Mouse (Mus musculus): ENCODE measurements around the gene Erfe. TPM values are rescaled to one million over a fixed set of nuclear protein-coding genes. Genes with fewer than 3 reads are reported as not detected.

Gene Erfe
- polyA plus RNA-seq, 2 experiments, result 1.5 to 2.1 TPM

DNA sequence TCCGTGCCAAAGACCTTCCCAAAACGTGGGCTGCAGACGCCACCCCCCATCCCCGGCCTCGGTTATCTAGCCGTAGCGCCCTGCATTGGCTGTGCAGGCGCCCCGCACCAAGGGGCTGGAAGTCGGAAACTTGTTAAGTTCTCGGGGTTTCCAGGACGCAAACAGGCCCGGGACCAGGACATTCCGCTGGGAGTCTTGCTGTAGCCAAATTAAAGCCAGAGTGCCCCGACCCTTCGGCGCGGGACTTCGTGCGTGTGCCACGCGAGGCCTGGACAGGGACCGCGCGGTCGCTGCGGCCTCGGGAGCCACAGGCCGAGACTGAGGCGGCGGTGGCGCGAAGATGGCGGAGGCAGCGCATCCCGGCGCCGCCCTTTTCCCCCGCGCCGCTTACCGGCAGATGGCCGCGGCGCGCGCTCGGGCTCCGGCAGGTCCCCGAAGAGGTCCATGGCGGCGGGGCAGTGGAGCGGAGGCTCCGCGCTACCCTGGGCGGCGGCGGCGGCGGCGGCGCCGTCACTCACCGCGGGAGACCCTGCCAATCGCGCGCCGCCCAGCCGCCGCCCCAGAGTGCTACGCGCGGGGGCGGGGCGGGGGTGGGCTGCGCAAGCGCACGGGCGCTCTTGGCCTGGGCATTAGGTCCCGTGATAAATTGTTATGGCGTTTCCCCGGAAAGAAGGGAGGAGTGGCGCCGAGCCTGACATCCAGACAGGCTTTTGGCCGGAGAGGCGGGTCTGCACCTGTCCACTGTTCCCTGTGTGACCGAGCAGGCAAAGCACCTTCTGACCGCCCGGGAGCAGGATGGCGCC, 32.2 kb downstream of the Erfe start, which contains the start of gene Ilkap:
Gene Ilkap (minus strand): TSS at position 556 of the 803 bp plus-strand sequence.
- Histone ChIP-seq H3K9me3 (ENCODE audit: control insufficient read depth, low read length) (no peaks in the 10 kb centered on the region), H3K36me3 (ENCODE audit: control insufficient read depth, insufficient read depth, low read length) (peaks cover 5% of the 10 kb centered on the region), H3K4me1 (ENCODE audit: control insufficient read depth, insufficient read depth, low read length) (peaks cover 13% of the 10 kb centered on the region), H3K4me3 (replicated peaks; ENCODE audit: low read length) (peak within 1 kb of the TSS; percentile 97), H3K27me3 (ENCODE audit: control insufficient read depth, insufficient read depth, low read length) (no peaks in the 10 kb centered on the region), H3K27ac (replicated peaks; ENCODE audit: low read depth, low read length) (peak within 1 kb of the TSS; percentile 83), H3K4me2 (replicated peaks; ENCODE audit: low read depth, low read length, severe bottlenecking) (peak within 1 kb of the TSS; percentile 60), H3K9ac (ENCODE audit: low read depth, low read length, severe bottlenecking) (peak within 1 kb of the TSS; percentile 94)
- DNase-seq (ENCODE audit: low spot score) (peak; percentile 87), ATAC-seq (ENCODE audit: low FRiP score, low read depth) (peak; percentile 96)
- 0 out of 2 replicates have a peak, but pooled peaks have one; percentile 36 for TF ChIP-seq POLR2A (IDR thresholded peaks at IDR 0.05; ENCODE audit: borderline replicate concordance, extremely low read depth, insufficient read depth, insufficient read length)
- 2% methylated on average over 64 of the region's 91 CpGs for WGBS

DNA sequence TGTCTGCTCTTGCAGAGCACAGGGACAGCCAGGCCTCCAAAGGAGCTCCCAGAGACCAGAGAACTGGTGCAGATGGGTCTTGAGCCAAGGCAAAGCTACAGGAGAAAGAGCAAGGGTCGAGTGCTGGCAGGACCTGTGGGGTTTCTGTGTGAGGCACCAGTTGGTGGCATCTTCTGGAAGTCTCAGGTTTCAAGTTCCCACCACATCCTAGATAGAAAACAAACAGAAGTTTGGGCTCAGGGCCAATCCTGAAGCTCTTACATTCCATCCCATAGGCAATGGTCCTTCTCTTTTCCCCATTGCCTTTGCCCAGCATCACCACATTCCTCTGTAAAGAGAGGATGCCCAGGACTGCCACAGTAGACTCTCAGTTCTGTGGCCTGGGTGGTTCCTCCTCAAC, 38.7 kb downstream of the Erfe start:
- H3K27ac ChIP-seq (replicated peaks; ENCODE audit: low read depth, low read length), result no peak overlapping the region
- no peak for TF ChIP-seq POLR2A (IDR thresholded peaks at IDR 0.05; ENCODE audit: borderline replicate concordance, extremely low read depth, insufficient read depth, insufficient read length)
- no peaks in the 10 kb centered on the region for H3K9me3 ChIP-seq (ENCODE audit: control insufficient read depth, low read length)
- DNase-seq (ENCODE audit: low spot score) (peak; percentile 18), ATAC-seq (ENCODE audit: low FRiP score, low read depth) (no peak)
- H3K27me3 ChIP-seq (ENCODE audit: control insufficient read depth, insufficient read depth, low read length), result no peaks in the 10 kb centered on the region; the same call in 1 of the 2 replicates
- no peaks in the 10 kb centered on the region for H3K36me3 ChIP-seq (ENCODE audit: control insufficient read depth, insufficient read depth, low read length)
- H3K4me3 ChIP-seq (replicated peaks; ENCODE audit: low read length), result no peak overlapping the region
- no peak overlapping the region for H3K9ac ChIP-seq (ENCODE audit: low read depth, low read length, severe bottlenecking)
- no peaks in the 10 kb centered on the region for H3K4me1 ChIP-seq (ENCODE audit: control insufficient read depth, insufficient read depth, low read length)
- H3K4me2 ChIP-seq (replicated peaks; ENCODE audit: low read depth, low read length, severe bottlenecking), result no peak overlapping the region
- 0% methylated on average over 1 of the region's 1 CpGs for WGBS

- H3K27ac ChIP-seq (replicated peaks; ENCODE audit: low read depth, low read length), result no peak overlapping the region
- 46% methylated on average over 23 of the region's 23 CpGs for WGBS
- no peaks in the 10 kb centered on the region; the same call in 1 of the 2 replicates for H3K27me3 ChIP-seq (ENCODE audit: control insufficient read depth, insufficient read depth, low read length)
- no peak overlapping the region for H3K9ac ChIP-seq (ENCODE audit: low read depth, low read length, severe bottlenecking)
- no peaks in the 10 kb centered on the region for H3K4me1 ChIP-seq (ENCODE audit: control insufficient read depth, insufficient read depth, low read length)
- DNase-seq (ENCODE audit: low spot score), result no peak
- no peak overlapping the region for H3K4me3 ChIP-seq (replicated peaks; ENCODE audit: low read length)
- no peak for TF ChIP-seq POLR2A (IDR thresholded peaks at IDR 0.05; ENCODE audit: borderline replicate concordance, extremely low read depth, insufficient read depth, insufficient read length)
- no peaks in the 10 kb centered on the region for H3K9me3 ChIP-seq (ENCODE audit: control insufficient read depth, low read length)
- no peak overlapping the region for H3K4me2 ChIP-seq (replicated peaks; ENCODE audit: low read depth, low read length, severe bottlenecking)
- H3K36me3 ChIP-seq (ENCODE audit: control insufficient read depth, insufficient read depth, low read length), result no peaks in the 10 kb centered on the region
- no peak for ATAC-seq (ENCODE audit: low FRiP score, low read depth)
These were observed 39.4 kb downstream of the Erfe start for GRCm38 (mm10) chr1:91405406-91406169.

GRCm38 (mm10) chr1:91407819-91408218, 41.6 kb downstream of the Erfe start:
- Histone ChIP-seq H3K4me2 (replicated peaks; ENCODE audit: low read depth, low read length, severe bottlenecking) (no peak overlapping the region), H3K27ac (replicated peaks; ENCODE audit: low read depth, low read length) (no peak overlapping the region), H3K9ac (ENCODE audit: low read depth, low read length, severe bottlenecking) (no peak overlapping the region), H3K9me3 (ENCODE audit: control insufficient read depth, low read length) (no peaks in the 10 kb centered on the region), H3K27me3 (ENCODE audit: control insufficient read depth, insufficient read depth, low read length) (no peaks in the 10 kb centered on the region; the same call in 1 of the 2 replicates), H3K4me3 (replicated peaks; ENCODE audit: low read length) (no peak overlapping the region), H3K36me3 (ENCODE audit: control insufficient read depth, insufficient read depth, low read length) (no peaks in the 10 kb centered on the region), H3K4me1 (ENCODE audit: control insufficient read depth, insufficient read depth, low read length) (peaks cover 11% of the 10 kb centered on the region)
- ATAC-seq (ENCODE audit: low FRiP score, low read depth) (no peak), DNase-seq (ENCODE audit: low spot score) (no peak)
- no peak for TF ChIP-seq POLR2A (IDR thresholded peaks at IDR 0.05; ENCODE audit: borderline replicate concordance, extremely low read depth, insufficient read depth, insufficient read length)
- WGBS, result 63% methylated on average over 4 of the region's 4 CpGs

- ATAC-seq (ENCODE audit: low FRiP score, low read depth), result no peak
- 65% methylated on average over 8 of the region's 8 CpGs for WGBS
These were observed 45.5 kb downstream of the Erfe start for GRCm38 (mm10) chr1:91411631-91412285.

More at GRCm38 (mm10) chr1:91411631-91412285, 45.5 kb downstream of the Erfe start:
- peak overlapping the region; percentile 82 for H3K4me3 ChIP-seq (replicated peaks; ENCODE audit: low read length)
- H3K27ac ChIP-seq (replicated peaks; ENCODE audit: low read depth, low read length), result no peak overlapping the region
- H3K36me3 ChIP-seq (ENCODE audit: control insufficient read depth, insufficient read depth, low read length), result no peaks in the 10 kb centered on the region
- H3K9me3 ChIP-seq (ENCODE audit: control insufficient read depth, low read length), result no peaks in the 10 kb centered on the region
- no peak for TF ChIP-seq POLR2A (IDR thresholded peaks at IDR 0.05; ENCODE audit: borderline replicate concordance, extremely low read depth, insufficient read depth, insufficient read length)
- peaks cover 26% of the 10 kb centered on the region for H3K4me1 ChIP-seq (ENCODE audit: control insufficient read depth, insufficient read depth, low read length)
- H3K27me3 ChIP-seq (ENCODE audit: control insufficient read depth, insufficient read depth, low read length), result no peaks in the 10 kb centered on the region; the same call in 1 of the 2 replicates
- H3K9ac ChIP-seq (ENCODE audit: low read depth, low read length, severe bottlenecking), result peak overlapping the region; percentile 75
- H3K4me2 ChIP-seq (replicated peaks; ENCODE audit: low read depth, low read length, severe bottlenecking), result peak overlapping the region; percentile 99
- no peak for DNase-seq (ENCODE audit: low spot score)
